Mouse (Mus musculus) embryonic facial prominence, embryonic 12.5 days (tissue): Measurements from ENCODE around the gene Lrrc8d. TPM values are rescaled to one million over a fixed set of nuclear protein-coding genes. Genes with fewer than 3 reads are reported as not detected.
A peak's percentile ranks its signal among the peaks of the same experiment; 100 is the strongest.

ENCODE experiments used
- ATAC-seq: fragments of 200-750 bp; cut with Nextera tagmentation; 2 replicates; pipeline ENCODE4 v1.8.0; 2017; ENCODE audit not compliant: insufficient number of reproducible peaks, insufficient read depth, low FRiP score, low TSS enrichment
- H3K27ac ChIP-seq: fragments of 300-500 bp; sonication (generic); 2 replicates; pipeline ENCODE4 v1.5.1; 2016; ENCODE audit warnings: mild to moderate bottlenecking
- H3K27me3 ChIP-seq: fragments of 300-500 bp; sonication (generic); 2 replicates; pipeline ENCODE4 v1.6.1; 2016; ENCODE audit warnings: mild to moderate bottlenecking, moderate library complexity
- H3K36me3 ChIP-seq: fragments of 300-500 bp; sonication (generic); 2 replicates; pipeline ENCODE4 v1.6.1; 2016; ENCODE audit warnings: mild to moderate bottlenecking
- H3K4me1 ChIP-seq: fragments of 300-500 bp; sonication (generic); 2 replicates; pipeline ENCODE4 v1.6.1; 2016
- H3K4me2 ChIP-seq: fragments of 300-500 bp; sonication (generic); replicated peaks from 2 replicates; pipeline ENCODE4 v1.6.1; 2016; ENCODE audit warnings: mild to moderate bottlenecking, moderate library complexity
- H3K4me3 ChIP-seq: fragments of 300-500 bp; sonication (generic); 2 replicates; pipeline ENCODE4 v1.5.1; 2016; ENCODE audit warnings: mild to moderate bottlenecking
- H3K9ac ChIP-seq: fragments of 300-500 bp; sonication (generic); 2 replicates; pipeline ENCODE4 v1.6.1; 2016; ENCODE audit warnings: mild to moderate bottlenecking, moderate library complexity
- H3K9me3 ChIP-seq: fragments of 300-500 bp; sonication (generic); 2 replicates; pipeline ENCODE4 v1.6.1; 2016; ENCODE audit warnings: mild to moderate bottlenecking, moderate library complexity
- WGBS: fragments of 180-500 bp; shearing (Covaris S2); methylation state at CpG from one replicate; pipeline ENCODE4 v1.1.7; 2016; 5-methylcytosine and 5-hydroxymethylcytosine counted together
- polyA plus RNA-seq: library from polyadenylated mRNA; unstranded; fragments of >200 nt; fragmentation: Nextera tagmentation; extraction: Ambion mirVana; gene quantifications from 2 replicates; pipeline ENCODE4 v1.2.1, GENCODE M21; 2016

Lrrc8d gene
- polyA plus RNA-seq, 1 experiment from 2014 or later, result 26.5 TPM

- H3K9ac ChIP-seq, result no peak overlapping the region
- ATAC-seq, result no peak
- H3K4me2 ChIP-seq, result no peak overlapping the region
- no peak overlapping the region for H3K27ac ChIP-seq
- H3K36me3 ChIP-seq, result peaks cover 25% of the 10 kb centered on the region
- H3K4me1 ChIP-seq, result 0 out of 2 replicates have a peak, but pooled peaks cover 3% of the 10 kb centered on the region
- no peaks in the 10 kb centered on the region; the same call in 1 of the 2 replicates for H3K9me3 ChIP-seq
- H3K4me3 ChIP-seq, result no peak overlapping the region
- WGBS, result 88% methylated on average over 11 of the region's 11 CpGs
- no peaks in the 10 kb centered on the region for H3K27me3 ChIP-seq
Observed at GRCm38 (mm10) chr5:105809056-105809455, 109.3 kb downstream of the Lrrc8d start.

- Histone ChIP-seq H3K36me3 (peaks cover 32% of the 10 kb centered on the region), H3K27ac (no peak overlapping the region)
Observed at GRCm38 (mm10) chr5:105813036-105813435, 113.3 kb downstream of the Lrrc8d start.

GRCm38 (mm10) chr5:105813974-105814373, 114.2 kb downstream of the Lrrc8d start:
- no peak overlapping the region for H3K4me3 ChIP-seq
- no peak overlapping the region for H3K27ac ChIP-seq
- no peaks in the 10 kb centered on the region for H3K4me1 ChIP-seq
- H3K36me3 ChIP-seq, result peaks cover 32% of the 10 kb centered on the region
- H3K27me3 ChIP-seq, result no peaks in the 10 kb centered on the region
- no peaks in the 10 kb centered on the region; the same call in 1 of the 2 replicates for H3K9me3 ChIP-seq
- 92% methylated on average over 10 of the region's 10 CpGs for WGBS
- no peak overlapping the region for H3K4me2 ChIP-seq
- no peak overlapping the region for H3K9ac ChIP-seq
- no peak for ATAC-seq

More at GRCm38 (mm10) chr5:105813036-105813435, 113.3 kb downstream of the Lrrc8d start:
- Histone ChIP-seq H3K4me3 (no peak overlapping the region), H3K4me1 (no peaks in the 10 kb centered on the region), H3K9me3 (no peaks in the 10 kb centered on the region; the same call in 1 of the 2 replicates), H3K27me3 (no peaks in the 10 kb centered on the region), H3K4me2 (no peak overlapping the region), H3K9ac (no peak overlapping the region)
- no peak for ATAC-seq
- 94% methylated on average over 14 of the region's 14 CpGs for WGBS

- no peak overlapping the region for H3K4me3 ChIP-seq
- no peaks in the 10 kb centered on the region; the same call in 1 of the 2 replicates for H3K9me3 ChIP-seq
- H3K4me1 ChIP-seq, result no peaks in the 10 kb centered on the region
- peaks cover 32% of the 10 kb centered on the region for H3K36me3 ChIP-seq
- ATAC-seq, result no peak
- H3K4me2 ChIP-seq, result no peak overlapping the region
- H3K27me3 ChIP-seq, result no peaks in the 10 kb centered on the region
- H3K27ac ChIP-seq, result no peak overlapping the region
- 90% methylated on average over 14 of the region's 14 CpGs for WGBS
- H3K9ac ChIP-seq, result no peak overlapping the region
Observed at GRCm38 (mm10) chr5:105816118-105816517, 116.3 kb downstream of the Lrrc8d start.

- 87% methylated on average over 9 of the region's 9 CpGs for WGBS
Observed at GRCm38 (mm10) chr5:105817248-105817976, 117.6 kb downstream of the Lrrc8d start.

GRCm38 (mm10) chr5:105818411-105818810, 118.6 kb downstream of the Lrrc8d start:
- 65% methylated on average over 5 of the region's 5 CpGs for WGBS
- H3K27ac ChIP-seq, result no peak overlapping the region
- ATAC-seq, result no peak
- no peaks in the 10 kb centered on the region for H3K9me3 ChIP-seq
- H3K27me3 ChIP-seq, result no peaks in the 10 kb centered on the region
- H3K4me3 ChIP-seq, result no peak overlapping the region
- H3K9ac ChIP-seq, result no peak overlapping the region
- H3K4me1 ChIP-seq, result peaks cover 8% of the 10 kb centered on the region
- H3K36me3 ChIP-seq, result peaks cover 14% of the 10 kb centered on the region
- no peak overlapping the region for H3K4me2 ChIP-seq

More at GRCm38 (mm10) chr5:105817248-105817976, 117.6 kb downstream of the Lrrc8d start:
- Histone ChIP-seq H3K4me2 (no peak overlapping the region), H3K27ac (no peak overlapping the region), H3K4me3 (no peak overlapping the region), H3K27me3 (no peaks in the 10 kb centered on the region), H3K9ac (no peak overlapping the region), H3K4me1 (no peaks in the 10 kb centered on the region), H3K9me3 (no peaks in the 10 kb centered on the region), H3K36me3 (peaks cover 24% of the 10 kb centered on the region)
- ATAC-seq, result no peak

GRCm38 (mm10) chr5:105821390-105821789, 121.6 kb downstream of the Lrrc8d start:
- H3K27ac ChIP-seq, result no peak overlapping the region
- no peaks in the 10 kb centered on the region for H3K27me3 ChIP-seq
- H3K9me3 ChIP-seq, result no peaks in the 10 kb centered on the region
- ATAC-seq, result no peak
- H3K4me2 ChIP-seq, result no peak overlapping the region
- H3K9ac ChIP-seq, result no peak overlapping the region
- no peak overlapping the region for H3K4me3 ChIP-seq
- peaks cover 13% of the 10 kb centered on the region for H3K4me1 ChIP-seq
- H3K36me3 ChIP-seq, result no peaks in the 10 kb centered on the region
- WGBS, result 84% methylated on average over 6 of the region's 6 CpGs

- Histone ChIP-seq H3K36me3 (no peaks in the 10 kb centered on the region), H3K4me2 (peak overlapping the region; percentile 33), H3K27me3 (no peaks in the 10 kb centered on the region), H3K4me1 (peaks cover 13% of the 10 kb centered on the region), H3K4me3 (no peak overlapping the region), H3K27ac (peak overlapping the region; percentile 57; the same call in 1 of the 2 replicates), H3K9me3 (no peaks in the 10 kb centered on the region), H3K9ac (no peak overlapping the region)
- ATAC-seq, result peak; percentile 31; the same call in 1 of the 2 replicates
- WGBS, result 30% methylated on average over 15 of the region's 15 CpGs
Observed at GRCm38 (mm10) chr5:105822521-105823498, 123.0 kb downstream of the Lrrc8d start.

- no peak for ATAC-seq
- Histone ChIP-seq H3K36me3 (no peaks in the 10 kb centered on the region), H3K9me3 (no peaks in the 10 kb centered on the region), H3K27ac (no peak overlapping the region), H3K9ac (0 out of 2 replicates have a peak overlapping the region, but pooled peaks have one; percentile 24), H3K4me2 (no peak overlapping the region), H3K4me1 (peaks cover 13% of the 10 kb centered on the region), H3K27me3 (no peaks in the 10 kb centered on the region), H3K4me3 (no peak overlapping the region)
- 78% methylated on average over 7 of the region's 7 CpGs for WGBS
Observed at GRCm38 (mm10) chr5:105824282-105824681, 124.5 kb downstream of the Lrrc8d start.

GRCm38 (mm10) chr5:105824827-105825226, 125.1 kb downstream of the Lrrc8d start:
- H3K27ac ChIP-seq, result no peak overlapping the region
- no peak overlapping the region for H3K4me3 ChIP-seq
- H3K4me2 ChIP-seq, result no peak overlapping the region
- H3K27me3 ChIP-seq, result no peaks in the 10 kb centered on the region
- WGBS, result 75% methylated on average over 4 of the region's 4 CpGs
- peaks cover 13% of the 10 kb centered on the region for H3K4me1 ChIP-seq
- no peak for ATAC-seq
- H3K36me3 ChIP-seq, result no peaks in the 10 kb centered on the region
- no peaks in the 10 kb centered on the region for H3K9me3 ChIP-seq
- H3K9ac ChIP-seq, result no peak overlapping the region

GRCm38 (mm10) chr5:105826916-105827510, 127.2 kb downstream of the Lrrc8d start:
- Histone ChIP-seq H3K36me3 (no peaks in the 10 kb centered on the region), H3K4me2 (no peak overlapping the region), H3K27ac (no peak overlapping the region), H3K27me3 (no peaks in the 10 kb centered on the region), H3K9me3 (no peaks in the 10 kb centered on the region), H3K9ac (no peak overlapping the region), H3K4me1 (peaks cover 13% of the 10 kb centered on the region), H3K4me3 (no peak overlapping the region)
- WGBS, result 49% methylated on average over 5 of the region's 5 CpGs
- ATAC-seq, result 0 out of 2 replicates have a peak, but pooled peaks have one; percentile 24
